Mouse (Mus musculus) liver, embryonic 11.5 days (tissue): ENCODE data around the gene Dnmt3b. TPM values are rescaled to one million over a fixed set of nuclear protein-coding genes. Genes with fewer than 3 reads are reported as not detected.
A peak's percentile ranks its signal among the peaks of the same experiment; 100 is the strongest.
"Not testable (repeated sequence)": the region's sequence is repeated elsewhere in the genome, so short reads cannot be mapped to it uniquely, and the experiment has no call there.

Experiments
- ATAC-seq: fragments of 200-750 bp; cut with Nextera tagmentation; replicated peaks from 2 replicates; pipeline ENCODE4 v1.8.0; 2017; ENCODE audit warnings: moderate number of reproducible peaks, mild to moderate bottlenecking, moderate TSS enrichment, moderate library complexity; ENCODE audit not compliant: low FRiP score
- DNase-seq: peaks from one replicate; pipeline ENCODE4 v3.0.0-alpha.2; 2017; ENCODE audit warnings: low spot score
- H3K27ac ChIP-seq: fragments of 300-500 bp; sonication (generic); 2 replicates; pipeline ENCODE4 v1.5.1; 2014; ENCODE audit warnings: mild to moderate bottlenecking, low read depth, low read length, control low read depth
- H3K27me3 ChIP-seq: fragments of 300-500 bp; sonication (generic); replicated peaks from 2 replicates; pipeline ENCODE4 v1.6.1; 2014; ENCODE audit warnings: low read length, mixed read lengths; ENCODE audit not compliant: control insufficient read depth, insufficient read depth
- H3K36me3 ChIP-seq: fragments of 300-500 bp; sonication (generic); 2 replicates; pipeline ENCODE4 v1.6.1; 2014; ENCODE audit warnings: mild to moderate bottlenecking, low read length, moderate library complexity, mixed read lengths; ENCODE audit not compliant: control insufficient read depth, insufficient read depth
- H3K4me1 ChIP-seq: fragments of 300-500 bp; sonication (generic); replicated peaks from 2 replicates; pipeline ENCODE4 v1.6.1; 2014; ENCODE audit warnings: low read length, mixed read lengths; ENCODE audit not compliant: control insufficient read depth, insufficient read depth
- H3K4me2 ChIP-seq: fragments of 300-500 bp; sonication (generic); 2 replicates; pipeline ENCODE4 v1.6.1; 2014; ENCODE audit warnings: mild to moderate bottlenecking, control low read depth, moderate library complexity
- H3K4me3 ChIP-seq: fragments of 300-500 bp; sonication (generic); 2 replicates; pipeline ENCODE4 v1.5.1; 2014; ENCODE audit warnings: low read depth, low read length, control low read depth
- H3K9ac ChIP-seq: fragments of 300-500 bp; sonication (generic); 2 replicates; pipeline ENCODE4 v1.6.1; 2014; ENCODE audit warnings: low read depth, low read length, control low read depth
- H3K9me3 ChIP-seq: fragments of 300-500 bp; sonication (generic); 2 replicates; pipeline ENCODE4 v1.6.1; 2016; ENCODE audit warnings: low read length, inconsistent platforms, mixed read lengths; ENCODE audit not compliant: control insufficient read depth
- WGBS: fragments of 180-500 bp; shearing (Covaris S2); extraction: QIAGEN DNeasy Blood & Tissue Kit; methylation state at CpG from one replicate; pipeline ENCODE4 v1.1.7; 2014; 5-methylcytosine and 5-hydroxymethylcytosine counted together
- polyA plus RNA-seq: library from polyadenylated mRNA; unstranded; fragments of >200 nt; fragmentation: Nextera tagmentation; extraction: Ambion mirVana; gene quantifications from 2 replicates; pipeline ENCODE4 v1.2.1, GENCODE M21; 2014

Dnmt3b gene
- polyA plus RNA-seq, 1 experiment from 2014 or later: 27.2 TPM

GRCm38 (mm10) chr2:153650014-153650687 is 901 bp downstream of the Dnmt3b start:
- DNase-seq (peak; percentile 52), ATAC-seq (peak; percentile 29)
- 3% methylated on average over 28 of the region's 28 CpGs for WGBS
- H3K9ac ChIP-seq: peak overlapping the region; percentile 85
- H3K4me2 ChIP-seq: peak overlapping the region; percentile 98
- H3K4me3 ChIP-seq: peak overlapping the region; percentile 90
- no peaks in the 10 kb centered on the region for H3K27me3 ChIP-seq
- H3K4me1 ChIP-seq: peaks cover 21% of the 10 kb centered on the region
- H3K9me3 ChIP-seq: no peaks in the 10 kb centered on the region
- H3K27ac ChIP-seq: no peak overlapping the region
- no peaks in the 10 kb centered on the region; the same call in 1 of the 2 replicates for H3K36me3 ChIP-seq

DNA sequence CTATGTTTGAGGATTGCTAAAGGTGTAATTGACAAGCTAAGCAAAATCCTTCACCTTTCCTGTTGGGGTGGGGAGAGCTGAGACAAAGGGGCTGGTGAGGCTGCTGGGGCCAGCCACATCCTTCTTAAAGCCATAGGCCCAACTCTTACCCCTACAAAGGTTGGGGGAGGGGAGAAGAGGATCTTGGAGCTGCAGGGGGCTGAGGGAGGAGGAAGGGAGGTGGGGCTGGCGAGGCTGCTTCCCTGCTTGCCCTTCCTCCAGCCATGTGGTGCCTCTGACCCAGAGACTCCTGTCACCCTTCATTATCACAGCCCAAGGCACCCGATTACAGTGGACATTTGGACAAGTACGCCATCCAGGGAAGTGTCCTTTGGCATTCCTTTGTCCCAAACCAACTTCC is 2.4 kb downstream of the Dnmt3b start:
- WGBS: 50% methylated on average over 3 of the region's 3 CpGs
- Histone ChIP-seq H3K27ac (no peak overlapping the region), H3K9ac (no peak overlapping the region), H3K27me3 (no peaks in the 10 kb centered on the region), H3K4me3 (0 out of 2 replicates have a peak overlapping the region, but pooled peaks have one; percentile 2), H3K9me3 (no peaks in the 10 kb centered on the region), H3K36me3 (no peaks in the 10 kb centered on the region; the same call in 1 of the 2 replicates), H3K4me1 (peaks cover 21% of the 10 kb centered on the region), H3K4me2 (no peak overlapping the region)
- DNase-seq (no peak), ATAC-seq (no peak)

GRCm38 (mm10) chr2:153657659-153658058 is 8.4 kb downstream of the Dnmt3b start:
- DNase-seq, H3K9me3 ChIP-seq, H3K36me3 ChIP-seq, H3K4me2 ChIP-seq, H3K4me3 ChIP-seq, H3K27ac ChIP-seq, H3K9ac ChIP-seq, H3K27me3 ChIP-seq, H3K4me1 ChIP-seq: not testable (repeated sequence)
- 84% methylated on average over 8 of the region's 8 CpGs for WGBS
- ATAC-seq: 0 out of 2 replicates have a peak, but pooled peaks have one; percentile 29

- H3K4me3 ChIP-seq: no peak overlapping the region
- no peaks in the 10 kb centered on the region for H3K27me3 ChIP-seq
- H3K27ac ChIP-seq: no peak overlapping the region
- DNase-seq: no peak
- H3K4me1 ChIP-seq: peaks cover 3% of the 10 kb centered on the region; the same call in 1 of the 2 replicates
- H3K4me2 ChIP-seq: no peak overlapping the region
- no peaks in the 10 kb centered on the region for H3K9me3 ChIP-seq
- 0 out of 2 replicates have a peak, but pooled peaks cover 2% of the 10 kb centered on the region for H3K36me3 ChIP-seq
- 39% methylated on average over 3 of the region's 3 CpGs for WGBS
- ATAC-seq: no peak
- no peak overlapping the region for H3K9ac ChIP-seq
Measured at GRCm38 (mm10) chr2:153660616-153661015, 11.4 kb downstream of the Dnmt3b start.

GRCm38 (mm10) chr2:153665401-153665800 is 16.2 kb downstream of the Dnmt3b start:
- WGBS: 84% methylated on average over 7 of the region's 7 CpGs
- H3K4me1 ChIP-seq: peaks cover 3% of the 10 kb centered on the region; the same call in 1 of the 2 replicates
- H3K4me3 ChIP-seq: no peak overlapping the region
- no peak overlapping the region for H3K27ac ChIP-seq
- DNase-seq (no peak), ATAC-seq (no peak)
- no peak overlapping the region for H3K9ac ChIP-seq
- H3K4me2 ChIP-seq: no peak overlapping the region
- no peaks in the 10 kb centered on the region for H3K27me3 ChIP-seq
- no peaks in the 10 kb centered on the region for H3K9me3 ChIP-seq
- H3K36me3 ChIP-seq: peaks cover 5% of the 10 kb centered on the region; the same call in 1 of the 2 replicates

DNA sequence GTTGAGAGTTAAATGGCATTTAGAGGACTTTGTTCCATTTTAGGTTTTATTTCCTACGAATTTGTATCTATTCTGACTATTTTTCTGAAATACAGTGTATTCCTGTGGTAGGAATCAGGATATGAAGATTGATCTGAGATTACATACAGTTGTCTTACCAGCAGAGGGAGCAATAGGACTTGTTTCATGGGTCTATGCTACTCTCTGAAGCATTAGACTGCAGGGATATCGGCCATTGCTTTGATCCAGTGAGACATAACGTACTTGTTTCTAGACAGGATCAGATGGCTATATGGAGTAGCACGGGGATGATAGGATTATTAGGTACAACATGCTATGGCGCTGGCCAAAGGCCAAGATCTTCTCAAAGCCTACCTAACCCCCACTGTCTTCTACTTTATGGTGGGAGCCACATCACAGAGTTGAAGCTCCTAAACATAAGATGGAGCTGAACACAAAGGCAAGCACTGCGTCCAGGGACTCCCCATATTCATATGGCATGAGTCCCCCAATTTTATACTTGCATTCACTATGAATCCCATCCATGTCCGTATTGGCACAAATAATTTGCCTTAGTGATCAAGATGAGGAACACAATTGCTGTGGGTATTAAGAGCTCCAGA is 19.6 kb downstream of the Dnmt3b start:
- no peaks in the 10 kb centered on the region for H3K27me3 ChIP-seq
- H3K4me1 ChIP-seq: no peaks in the 10 kb centered on the region
- no peak overlapping the region for H3K9ac ChIP-seq
- H3K9me3 ChIP-seq: no peaks in the 10 kb centered on the region
- no peak for DNase-seq
- no peak overlapping the region for H3K4me3 ChIP-seq
- no peak overlapping the region for H3K4me2 ChIP-seq
- H3K27ac ChIP-seq: no peak overlapping the region
- ATAC-seq: peak; percentile 49
- peaks cover 3% of the 10 kb centered on the region; the same call in 1 of the 2 replicates for H3K36me3 ChIP-seq
- 74% methylated on average over 7 of the region's 7 CpGs for WGBS

GRCm38 (mm10) chr2:153670111-153670510 is 20.9 kb downstream of the Dnmt3b start:
- no peak for ATAC-seq

GRCm38 (mm10) chr2:153672619-153673018 is 23.4 kb downstream of the Dnmt3b start:
- Histone ChIP-seq H3K4me2 (no peak overlapping the region), H3K9me3 (no peaks in the 10 kb centered on the region), H3K4me1 (peaks cover 3% of the 10 kb centered on the region; the same call in 1 of the 2 replicates), H3K27me3 (no peaks in the 10 kb centered on the region), H3K36me3 (peaks cover 2% of the 10 kb centered on the region), H3K4me3 (no peak overlapping the region), H3K27ac (no peak overlapping the region), H3K9ac (no peak overlapping the region)
- 85% methylated on average over 2 of the region's 2 CpGs for WGBS
- DNase-seq (no peak), ATAC-seq (no peak)

More at GRCm38 (mm10) chr2:153670111-153670510, 20.9 kb downstream of the Dnmt3b start:
- Histone ChIP-seq H3K27me3 (no peaks in the 10 kb centered on the region), H3K36me3 (peaks cover 5% of the 10 kb centered on the region; the same call in 1 of the 2 replicates), H3K9me3 (no peaks in the 10 kb centered on the region), H3K9ac (no peak overlapping the region), H3K4me1 (no peaks in the 10 kb centered on the region), H3K27ac (no peak overlapping the region), H3K4me3 (no peak overlapping the region), H3K4me2 (no peak overlapping the region)
- 82% methylated on average over 5 of the region's 5 CpGs for WGBS
- no peak for DNase-seq
